Mouse (Mus musculus) neural tube, embryonic 11.5 days (tissue): ENCODE measurements around the gene Mapt. TPM values are rescaled to one million over a fixed set of nuclear protein-coding genes. Genes with fewer than 3 reads are reported as not detected.
A peak's percentile ranks its signal among the peaks of the same experiment; 100 is the strongest.

Source experiments
- ATAC-seq: fragments of 200-750 bp; cut with Nextera tagmentation; 2 replicates; pipeline ENCODE4 v1.8.0; 2017; ENCODE audit warnings: moderate number of reproducible peaks, mild to moderate bottlenecking, moderate TSS enrichment, moderate library complexity; ENCODE audit not compliant: insufficient read depth, low FRiP score, low TSS enrichment
- DNase-seq: peaks from one replicate; pipeline ENCODE4 v3.0.0-alpha.2; 2015; ENCODE audit warnings: low spot score
- H3K27ac ChIP-seq: fragments of 300-500 bp; sonication (generic); 2 replicates; pipeline ENCODE4 v1.5.1; 2014; ENCODE audit warnings: low read depth, mild to moderate bottlenecking, low read length
- H3K27me3 ChIP-seq: fragments of 300-500 bp; sonication (generic); 2 replicates; pipeline ENCODE4 v1.6.1; 2014; ENCODE audit warnings: mild to moderate bottlenecking, low read length, mixed read lengths; ENCODE audit not compliant: control insufficient read depth, insufficient read depth
- H3K36me3 ChIP-seq: fragments of 300-500 bp; sonication (generic); 2 replicates; pipeline ENCODE4 v1.6.1; 2014; ENCODE audit warnings: mild to moderate bottlenecking, low read length, moderate library complexity, mixed read lengths; ENCODE audit not compliant: control insufficient read depth, insufficient read depth
- H3K4me1 ChIP-seq: fragments of 300-500 bp; sonication (generic); 2 replicates; pipeline ENCODE4 v1.6.1; 2014; ENCODE audit warnings: low read length, mixed read lengths; ENCODE audit not compliant: control insufficient read depth, insufficient read depth
- H3K4me2 ChIP-seq: fragments of 300-500 bp; sonication (generic); 2 replicates; pipeline ENCODE4 v1.6.1; 2014; ENCODE audit warnings: low read depth, mild to moderate bottlenecking, moderate library complexity
- H3K4me3 ChIP-seq: fragments of 300-500 bp; sonication (generic); 2 replicates; pipeline ENCODE4 v1.5.1; 2014; ENCODE audit warnings: low read depth, low read length
- H3K9ac ChIP-seq: fragments of 300-500 bp; sonication (generic); 2 replicates; pipeline ENCODE4 v1.6.1; 2014; ENCODE audit warnings: mild to moderate bottlenecking, low read length
- H3K9me3 ChIP-seq: fragments of 300-500 bp; sonication (generic); 2 replicates; pipeline ENCODE4 v1.6.1; 2016; ENCODE audit warnings: low read length; ENCODE audit not compliant: control insufficient read depth
- WGBS: fragments of 180-500 bp; shearing (Covaris S2); extraction: QIAGEN DNeasy Blood & Tissue Kit; methylation state at CpG from one replicate; pipeline ENCODE4 v1.1.7; 2014; 5-methylcytosine and 5-hydroxymethylcytosine counted together
- polyA plus RNA-seq: library from polyadenylated mRNA; unstranded; fragments of >200 nt; fragmentation: Nextera tagmentation; extraction: Ambion mirVana; gene quantifications from 2 replicates; pipeline ENCODE4 v1.2.1, GENCODE M21; 2014

Gene Mapt
- polyA plus RNA-seq, 1 experiment from 2014 or later, result 121 TPM

- Histone ChIP-seq H3K4me2 (no peak overlapping the region), H3K36me3 (no peaks in the 10 kb centered on the region)
Measured at GRCm38 (mm10) chr11:104289199-104290031, 58.2 kb downstream of the Mapt start.

DNA sequence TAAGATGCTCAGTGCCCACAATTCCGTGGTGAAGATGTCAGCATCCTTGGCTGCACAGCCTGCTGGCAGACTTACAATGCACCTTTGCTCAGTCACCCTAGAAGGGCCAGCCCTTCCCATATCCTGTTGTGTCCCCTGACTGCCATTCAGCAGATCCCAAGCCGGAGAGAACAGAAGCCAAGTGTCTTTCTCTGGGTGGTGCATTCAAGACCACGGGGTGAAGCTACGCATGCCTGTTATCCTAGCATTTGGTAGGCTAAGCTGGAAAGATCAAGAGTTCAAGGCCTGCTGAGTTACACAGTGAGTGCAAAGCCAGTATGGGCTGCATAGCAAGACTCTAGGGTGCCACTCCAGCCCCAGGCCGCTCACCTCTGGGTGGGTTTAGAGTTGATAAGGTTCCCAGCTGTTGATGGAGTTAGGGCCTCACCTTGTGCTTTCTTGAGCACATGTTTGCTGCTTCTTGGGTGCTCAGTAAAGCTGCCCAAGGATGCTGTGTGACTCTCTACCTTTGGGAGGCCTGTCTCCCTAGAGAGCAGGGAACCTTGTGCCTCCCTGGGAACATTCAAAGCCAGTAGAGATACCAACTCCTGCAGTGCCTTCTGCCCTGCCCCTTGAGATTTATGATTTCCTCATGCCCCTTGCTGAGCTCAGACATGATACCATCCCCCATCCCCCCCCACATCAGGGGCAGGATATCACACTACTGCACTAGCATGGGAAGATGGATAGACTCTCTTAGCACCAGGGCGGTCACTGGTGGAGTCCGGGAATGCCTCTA is 61.4 kb downstream of the Mapt start:
- Histone ChIP-seq H3K4me2 (no peak overlapping the region), H3K4me1 (no peaks in the 10 kb centered on the region; the same call in 1 of the 2 replicates), H3K27me3 (no peaks in the 10 kb centered on the region), H3K9ac (no peak overlapping the region), H3K27ac (no peak overlapping the region), H3K4me3 (no peak overlapping the region), H3K36me3 (no peaks in the 10 kb centered on the region), H3K9me3 (no peaks in the 10 kb centered on the region)
- WGBS, result 92% methylated on average over 7 of the region's 7 CpGs
- no peak for DNase-seq
- no peak for ATAC-seq

More at GRCm38 (mm10) chr11:104289199-104290031, 58.2 kb downstream of the Mapt start:
- ATAC-seq (peak; percentile 68; the same call in 1 of the 2 replicates), DNase-seq (peak; percentile 73)
- peak overlapping the region; percentile 51 for H3K9ac ChIP-seq
- no peak overlapping the region for H3K4me3 ChIP-seq
- 22% methylated on average over 13 of the region's 13 CpGs for WGBS
- peak overlapping the region; percentile 75 for H3K27ac ChIP-seq
- H3K27me3 ChIP-seq, result no peaks in the 10 kb centered on the region
- H3K4me1 ChIP-seq, result no peaks in the 10 kb centered on the region; the same call in 1 of the 2 replicates
- no peaks in the 10 kb centered on the region for H3K9me3 ChIP-seq

DNA sequence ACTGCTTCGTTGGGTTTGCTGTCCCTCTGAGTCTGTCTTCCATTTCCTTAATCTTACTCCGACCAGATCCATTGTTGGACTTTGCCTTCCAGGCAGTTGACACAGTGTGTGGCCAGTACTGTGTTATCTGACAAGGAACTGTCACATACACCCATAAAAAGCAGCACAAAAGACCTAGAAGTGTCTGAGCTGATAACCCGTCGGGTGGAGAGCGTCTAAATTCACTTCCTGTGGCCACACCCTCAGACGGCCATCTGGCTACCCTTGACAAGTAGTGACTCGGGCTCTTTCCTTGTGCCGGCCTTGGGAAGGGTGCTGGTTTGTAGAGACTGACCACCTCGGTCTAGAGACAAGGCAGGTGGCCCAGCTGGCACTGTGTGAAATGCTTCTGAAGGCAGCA is 62.1 kb downstream of the Mapt start:
- DNase-seq (no peak), ATAC-seq (no peak)
- H3K4me3 ChIP-seq, result no peak overlapping the region
- H3K9me3 ChIP-seq, result no peaks in the 10 kb centered on the region
- no peak overlapping the region for H3K9ac ChIP-seq
- 70% methylated on average over 9 of the region's 9 CpGs for WGBS
- no peak overlapping the region for H3K4me2 ChIP-seq
- no peaks in the 10 kb centered on the region for H3K27me3 ChIP-seq
- no peaks in the 10 kb centered on the region for H3K36me3 ChIP-seq
- H3K27ac ChIP-seq, result no peak overlapping the region
- H3K4me1 ChIP-seq, result no peaks in the 10 kb centered on the region; the same call in 1 of the 2 replicates

GRCm38 (mm10) chr11:104295145-104295544 is 64.0 kb downstream of the Mapt start:
- no peak overlapping the region for H3K9ac ChIP-seq
- no peak for ATAC-seq
- H3K36me3 ChIP-seq, result no peaks in the 10 kb centered on the region
- no peak overlapping the region for H3K27ac ChIP-seq
- no peak overlapping the region for H3K4me3 ChIP-seq
- WGBS, result 61% methylated on average over 5 of the region's 5 CpGs
- H3K27me3 ChIP-seq, result no peaks in the 10 kb centered on the region
- no peaks in the 10 kb centered on the region for H3K9me3 ChIP-seq
- H3K4me1 ChIP-seq, result no peaks in the 10 kb centered on the region
- no peak for DNase-seq
- no peak overlapping the region for H3K4me2 ChIP-seq

- Histone ChIP-seq H3K9ac (no peak overlapping the region), H3K9me3 (no peaks in the 10 kb centered on the region), H3K4me2 (no peak overlapping the region), H3K36me3 (no peaks in the 10 kb centered on the region), H3K4me1 (no peaks in the 10 kb centered on the region), H3K27ac (no peak overlapping the region), H3K27me3 (no peaks in the 10 kb centered on the region), H3K4me3 (no peak overlapping the region)
- no peak for ATAC-seq
- WGBS, result 40% methylated on average over 6 of the region's 6 CpGs
- DNase-seq, result no peak
Measured at GRCm38 (mm10) chr11:104295656-104296055, 64.5 kb downstream of the Mapt start.

- H3K27me3 ChIP-seq, result no peaks in the 10 kb centered on the region
- no peak overlapping the region for H3K4me3 ChIP-seq
- 90% methylated on average over 3 of the region's 3 CpGs for WGBS
- ATAC-seq (no peak), DNase-seq (no peak)
- no peaks in the 10 kb centered on the region for H3K4me1 ChIP-seq
- no peak overlapping the region for H3K9ac ChIP-seq
- H3K36me3 ChIP-seq, result no peaks in the 10 kb centered on the region
- H3K4me2 ChIP-seq, result no peak overlapping the region
- H3K27ac ChIP-seq, result no peak overlapping the region
- H3K9me3 ChIP-seq, result no peaks in the 10 kb centered on the region
Measured at GRCm38 (mm10) chr11:104297671-104298070, 66.5 kb downstream of the Mapt start.

GRCm38 (mm10) chr11:104302628-104303027 is 71.4 kb downstream of the Mapt start:
- whole genome bisulfite sequencing, result 65% methylated on average over 12 of the region's 12 CpGs
- H3K4me3 ChIP-seq, result no peak overlapping the region
- H3K9me3 ChIP-seq, result no peaks in the 10 kb centered on the region
- H3K27me3 ChIP-seq, result no peaks in the 10 kb centered on the region
- H3K9ac ChIP-seq, result no peak overlapping the region
- no peak overlapping the region for H3K4me2 ChIP-seq
- no peaks in the 10 kb centered on the region for H3K4me1 ChIP-seq
- no peak for ATAC-seq
- no peak overlapping the region for H3K27ac ChIP-seq
- no peaks in the 10 kb centered on the region for H3K36me3 ChIP-seq
- DNase-seq, result no peak

GRCm38 (mm10) chr11:104303088-104303960 is 72.1 kb downstream of the Mapt start:
- no peak for DNase-seq
- no peak overlapping the region for H3K4me2 ChIP-seq
- no peaks in the 10 kb centered on the region for H3K4me1 ChIP-seq
- no peak overlapping the region for H3K9ac ChIP-seq
- no peaks in the 10 kb centered on the region for H3K9me3 ChIP-seq
- 65% methylated on average over 8 of the region's 8 CpGs for WGBS
- no peaks in the 10 kb centered on the region for H3K36me3 ChIP-seq
- no peak overlapping the region for H3K27ac ChIP-seq
- H3K27me3 ChIP-seq, result no peaks in the 10 kb centered on the region
- no peak for ATAC-seq
- H3K4me3 ChIP-seq, result no peak overlapping the region
